Mouse (Mus musculus): ENCODE results near the gene Mmaa. TPM values are rescaled to one million over a fixed set of nuclear protein-coding genes. Genes with fewer than 3 reads are reported as not detected.

Mmaa gene
- total RNA-seq, 2 experiments from 2014 or later, result 26.6 to 29.5 TPM

DNA sequence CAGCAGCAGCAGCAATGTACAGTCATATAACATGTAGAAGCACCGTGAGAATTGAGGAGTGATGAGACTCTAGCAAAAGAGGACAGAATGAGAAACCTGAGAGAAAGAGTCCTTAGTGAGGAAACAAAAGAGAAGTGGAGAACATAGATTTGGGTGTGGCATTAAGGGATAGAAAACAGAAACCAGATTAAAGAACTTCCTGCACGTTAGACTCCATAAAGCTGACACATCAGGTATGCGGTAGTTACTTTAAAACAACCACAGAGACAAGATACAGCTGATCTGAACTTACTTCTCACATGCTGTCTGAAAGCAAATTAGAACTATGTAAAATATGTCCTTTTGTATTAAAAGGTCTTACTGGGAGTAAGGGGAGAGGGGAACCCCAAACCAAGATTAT lies 8.3 kb downstream of the Mmaa start:
- no peak for DNase-seq (ENCODE audit: extremely low spot score in 1 of 2, low spot score in 2 of 2)
- intact Hi-C loops (cut with DNase I), result no loop called here
- no peak overlapping the region for H3K27ac ChIP-seq
- TF ChIP-seq CTCF (IDR thresholded peaks at IDR 0.05), result no peak
- H3K4me3 ChIP-seq, result no peak overlapping the region

DNA sequence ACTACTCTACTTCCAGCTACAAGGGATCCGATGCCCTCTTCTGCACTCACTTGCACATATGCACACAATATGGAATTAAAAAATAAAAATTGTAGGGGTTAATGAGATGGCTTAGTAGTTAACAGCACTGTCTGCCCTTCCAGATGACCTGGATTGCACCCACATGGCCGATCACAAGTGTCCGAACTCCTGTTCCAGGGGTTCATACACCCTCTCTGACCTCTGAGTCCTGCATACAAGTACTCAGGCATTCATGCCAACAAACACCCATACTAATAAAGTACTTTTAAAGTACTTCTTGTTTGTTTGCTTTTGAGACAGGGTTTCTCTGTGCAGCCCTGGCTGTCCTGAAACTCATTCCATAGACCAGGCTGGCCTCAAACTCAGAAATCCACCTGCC lies 10.1 kb downstream of the Mmaa start:
- H3K4me3 ChIP-seq, result no peak overlapping the region
- no peak for TF ChIP-seq CTCF (IDR thresholded peaks at IDR 0.05)
- H3K27ac ChIP-seq, result no peak overlapping the region
- intact Hi-C loops (cut with DNase I), result no loop called here
- DNase-seq (ENCODE audit: extremely low spot score in 1 of 2, low spot score in 2 of 2), result no peak

- TF ChIP-seq CTCF (IDR thresholded peaks at IDR 0.05), result no peak
- intact Hi-C loops (cut with DNase I), result no loop called here
- no peak for DNase-seq (ENCODE audit: extremely low spot score in 1 of 2, low spot score in 2 of 2)
- H3K27ac ChIP-seq, result no peak overlapping the region
- no peak overlapping the region for H3K4me3 ChIP-seq
Measured at GRCm38 (mm10) chr8:79281376-79281890, 13.3 kb downstream of the Mmaa start.

DNA sequence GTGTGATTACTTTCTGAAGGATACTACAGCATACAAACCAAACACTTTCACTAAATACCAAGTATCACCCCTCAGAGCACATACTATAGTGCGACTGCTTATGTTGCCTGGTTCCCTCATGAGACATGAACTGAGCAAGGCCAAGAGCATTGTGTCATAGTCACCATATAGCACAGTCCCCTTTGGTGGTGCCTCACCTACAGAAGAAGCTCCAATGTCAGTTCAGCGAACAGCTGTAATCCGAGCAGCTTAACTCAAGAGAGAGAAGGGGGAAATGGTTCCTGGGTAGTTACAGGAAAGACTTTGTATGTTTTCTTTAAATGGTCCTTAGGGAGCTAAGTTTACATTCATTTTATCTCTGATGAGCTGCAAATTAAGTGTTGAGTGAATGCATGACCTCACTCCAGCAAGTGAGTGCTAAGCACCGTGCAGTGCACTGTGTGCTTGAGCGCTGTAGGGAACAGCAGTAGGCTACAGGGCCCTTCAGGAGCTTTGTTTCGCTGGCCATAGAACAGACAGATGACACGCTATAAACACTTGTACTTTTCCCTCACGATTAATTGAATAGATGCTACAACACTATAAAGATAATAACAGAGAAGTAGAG lies 17.4 kb downstream of the Mmaa start:
- no peak for TF ChIP-seq CTCF (IDR thresholded peaks at IDR 0.05)

GRCm38 (mm10) chr8:79274940-79275339 lies 19.8 kb downstream of the Mmaa start:
- no peak for DNase-seq (ENCODE audit: extremely low spot score in 1 of 2, low spot score in 2 of 2)
- Histone ChIP-seq H3K27ac (no peak overlapping the region), H3K4me3 (no peak overlapping the region)
- no peak for TF ChIP-seq CTCF (IDR thresholded peaks at IDR 0.05)
- intact Hi-C loops (cut with DNase I), result no loop called here

More for the DNA sequence above, 17.4 kb downstream of the Mmaa start:
- Histone ChIP-seq H3K4me3 (no peak overlapping the region), H3K27ac (no peak overlapping the region)
- DNase-seq (ENCODE audit: extremely low spot score in 1 of 2, low spot score in 2 of 2), result no peak
- intact Hi-C loops (cut with DNase I), result no loop called here

- no peak for DNase-seq (ENCODE audit: extremely low spot score in 1 of 2, low spot score in 2 of 2)
- no peak for TF ChIP-seq CTCF (IDR thresholded peaks at IDR 0.05)
- intact Hi-C loops (cut with DNase I), result no loop called here
- no peak overlapping the region for H3K4me3 ChIP-seq
- H3K27ac ChIP-seq, result no peak overlapping the region
Measured at GRCm38 (mm10) chr8:79273776-79274175, 21.0 kb downstream of the Mmaa start.

- no peak for DNase-seq (ENCODE audit: extremely low spot score in 1 of 2, low spot score in 2 of 2)
- no peak overlapping the region for H3K4me3 ChIP-seq
- TF ChIP-seq CTCF (IDR thresholded peaks at IDR 0.05), result no peak
- no peak overlapping the region for H3K27ac ChIP-seq
- intact Hi-C loops (cut with DNase I), result no loop called here
Measured at GRCm38 (mm10) chr8:79272676-79273075, 22.1 kb downstream of the Mmaa start.

DNA sequence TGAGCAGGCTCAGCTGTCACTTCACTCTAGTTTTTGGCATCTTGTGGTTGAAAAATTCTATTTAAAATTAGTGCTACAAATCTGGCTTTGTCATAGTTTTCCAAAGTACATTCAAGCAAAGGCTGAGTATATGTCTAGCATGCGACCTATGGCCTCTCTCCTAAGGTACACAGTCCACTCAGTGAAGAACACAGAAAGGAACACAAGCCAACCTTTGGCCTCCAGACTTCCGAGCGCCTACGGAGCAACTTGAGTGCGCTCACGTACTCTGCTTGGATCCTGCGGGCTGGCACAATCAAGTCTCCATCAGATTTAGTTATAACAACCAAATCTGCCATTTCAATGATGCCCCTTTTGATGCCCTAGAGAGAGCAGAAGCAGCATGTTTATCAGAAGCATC lies 25.8 kb downstream of the Mmaa start:
- no peak overlapping the region for H3K27ac ChIP-seq
- intact Hi-C loops (cut with DNase I), result no loop called here

DNA sequence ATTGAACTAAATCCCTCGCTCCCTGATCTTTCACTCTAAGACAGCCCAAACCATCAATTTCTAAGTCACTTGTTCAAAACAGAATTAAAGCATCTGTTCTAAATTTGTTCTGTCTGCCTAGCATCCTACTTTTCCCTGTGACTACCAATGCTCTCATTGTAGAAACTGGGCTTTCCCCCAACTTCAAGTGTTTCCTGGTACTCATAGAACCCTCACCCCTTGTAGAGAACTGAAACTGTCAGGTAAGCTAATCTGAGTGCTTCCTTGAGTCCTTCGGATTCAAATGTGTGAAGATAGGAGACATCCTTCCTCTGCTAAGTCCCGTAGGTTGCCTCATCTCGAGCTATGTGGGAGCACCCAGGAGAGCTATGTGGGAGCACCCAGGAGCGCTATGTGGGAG lies 32.8 kb downstream of the Mmaa start:
- no peak overlapping the region for H3K4me3 ChIP-seq
- TF ChIP-seq CTCF (IDR thresholded peaks at IDR 0.05), result no peak
- DNase-seq (ENCODE audit: extremely low spot score in 1 of 2, low spot score in 2 of 2), result no peak
- intact Hi-C loops (cut with DNase I), result loop anchor here (5.0 kb wide), 1 partner anchor 120 kb away; no protein-coding TSS in a partner anchor
- H3K27ac ChIP-seq, result no peak overlapping the region

More for the DNA sequence above, 25.8 kb downstream of the Mmaa start:
- DNase-seq (ENCODE audit: extremely low spot score in 1 of 2, low spot score in 2 of 2), result no peak
- TF ChIP-seq CTCF (IDR thresholded peaks at IDR 0.05), result no peak
- no peak overlapping the region for H3K4me3 ChIP-seq

DNA sequence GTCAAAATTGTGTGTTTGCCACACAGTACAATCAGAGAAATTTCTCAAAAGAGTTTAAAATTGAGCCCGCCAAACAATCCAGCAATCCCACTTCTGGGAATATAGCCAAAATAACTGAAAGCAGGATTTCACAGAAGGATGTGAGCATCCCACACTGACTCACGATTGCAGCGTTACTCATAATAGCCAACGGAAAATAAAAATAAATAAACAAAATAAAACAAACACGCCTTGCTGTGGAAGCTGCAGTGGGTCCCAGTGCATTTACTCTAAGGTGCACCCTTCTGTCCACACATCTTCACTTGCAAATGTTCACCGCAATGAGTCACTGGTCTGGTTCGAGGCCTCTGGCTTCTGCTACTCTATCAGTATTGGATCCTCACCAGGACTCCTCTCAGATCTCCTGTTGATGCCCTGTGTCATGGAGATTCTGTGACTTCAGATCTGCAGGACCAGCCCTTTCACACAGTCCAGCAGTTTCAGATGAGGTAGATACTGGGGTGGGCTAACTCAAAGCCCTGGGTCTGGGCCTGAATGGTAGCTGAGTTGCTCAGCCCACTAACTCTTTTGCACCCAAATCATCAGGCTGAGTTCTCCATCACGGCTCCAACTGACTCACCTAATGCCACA lies 38.5 kb downstream of the Mmaa start:
- no peak for DNase-seq (ENCODE audit: extremely low spot score in 1 of 2, low spot score in 2 of 2)
- H3K4me3 ChIP-seq, result no peak overlapping the region
- H3K27ac ChIP-seq, result no peak overlapping the region
- TF ChIP-seq CTCF (IDR thresholded peaks at IDR 0.05), result no peak
- intact Hi-C loops (cut with DNase I), result no loop called here

- DNase-seq (ENCODE audit: extremely low spot score in 1 of 2, low spot score in 2 of 2), result no peak
- intact Hi-C loops (cut with DNase I), result no loop called here
- no peak overlapping the region for H3K27ac ChIP-seq
- H3K4me3 ChIP-seq, result no peak overlapping the region
- TF ChIP-seq CTCF (IDR thresholded peaks at IDR 0.05), result no peak
Measured at GRCm38 (mm10) chr8:79253742-79254141, 41.0 kb downstream of the Mmaa start.

GRCm38 (mm10) chr8:79248470-79248869 lies 46.3 kb downstream of the Mmaa start, which contains the start of gene 1700011L22Rik:
Gene 1700011L22Rik, minus strand, starts transcription at chr8:79248570.
- Histone ChIP-seq H3K27ac (no peak within 1 kb of the TSS), H3K4me3 (no peak within 1 kb of the TSS)
- intact Hi-C loops (cut with DNase I), result no loop called here
- no peak for DNase-seq (ENCODE audit: extremely low spot score in 1 of 2, low spot score in 2 of 2)
- TF ChIP-seq CTCF (IDR thresholded peaks at IDR 0.05), result no peak

DNA sequence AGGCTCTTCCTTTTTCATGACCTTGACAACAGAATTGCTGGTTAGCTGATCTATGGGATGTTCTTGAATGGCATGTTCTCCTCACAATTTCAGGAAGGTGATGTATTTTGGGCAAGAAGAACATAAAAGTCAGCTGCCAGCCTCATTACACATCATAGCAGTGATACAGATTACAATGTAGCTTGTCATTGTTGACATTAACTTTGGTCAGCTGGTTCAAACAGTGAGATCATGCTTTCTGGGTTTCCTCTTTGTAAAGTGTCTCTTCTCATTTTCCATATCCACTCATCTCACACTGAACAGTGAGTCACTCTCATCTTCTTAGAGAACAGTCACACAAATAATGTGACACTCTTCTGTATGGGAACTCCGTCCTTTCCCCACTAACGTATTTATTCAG lies 51.3 kb downstream of the Mmaa start:
- Histone ChIP-seq H3K4me3 (no peak overlapping the region), H3K27ac (no peak overlapping the region)
- intact Hi-C loops (cut with DNase I), result no loop called here
- DNase-seq (ENCODE audit: extremely low spot score in 1 of 2, low spot score in 2 of 2), result no peak
- TF ChIP-seq CTCF (IDR thresholded peaks at IDR 0.05), result no peak
